Mouse (Mus musculus) testis, postnatal 14 days (tissue): ENCODE results near the gene Dmpk.

ENCODE experiments used
- DNase-seq: peaks from one replicate; pipeline ENCODE4 v3.0.0; 2021; ENCODE audit warnings: low spot score

Dmpk gene

GRCm38 (mm10) chr7:19096421-19096976 is 12.8 kb downstream of the Dmpk start:
- no peak for DNase-seq

GRCm38 (mm10) chr7:19097217-19097616 is 13.6 kb downstream of the Dmpk start:
- peak; percentile 23 for DNase-seq

- DNase-seq, result peak; percentile 8
Observed at GRCm38 (mm10) chr7:19097863-19098262, 14.2 kb downstream of the Dmpk start.

GRCm38 (mm10) chr7:19098811-19099210 is 15.2 kb downstream of the Dmpk start:
- no peak for DNase-seq

GRCm38 (mm10) chr7:19100290-19100689 is 16.6 kb downstream of the Dmpk start:
- DNase-seq, result no peak

- DNase-seq, result no peak
Observed at GRCm38 (mm10) chr7:19103741-19104140, 20.1 kb downstream of the Dmpk start.

GRCm38 (mm10) chr7:19104486-19104885 is 20.8 kb downstream of the Dmpk start:
- DNase-seq, result no peak

GRCm38 (mm10) chr7:19107436-19107835 is 23.8 kb downstream of the Dmpk start:
- no peak for DNase-seq

- no peak for DNase-seq
Observed at GRCm38 (mm10) chr7:19109565-19109964, 25.9 kb downstream of the Dmpk start.

- peak; percentile 96 for DNase-seq
Observed at GRCm38 (mm10) chr7:19118028-19118771, 34.6 kb downstream of the Dmpk start, which contains the start of gene Gm4969. Gene Gm4969 (minus strand): TSS chr7:19118368.

- peak; percentile 43 for DNase-seq
Observed at GRCm38 (mm10) chr7:19119083-19119482, 35.4 kb downstream of the Dmpk start.

- DNase-seq, result peak; percentile 95
Observed at GRCm38 (mm10) chr7:19119631-19120429, 36.2 kb downstream of the Dmpk start, which contains the start of gene Fbxo46. Gene Fbxo46 (plus strand): TSS chr7:19119859.

GRCm38 (mm10) chr7:19121686-19122085 is 38.0 kb downstream of the Dmpk start:
- peak; percentile 36 for DNase-seq

- no peak for DNase-seq
Observed at GRCm38 (mm10) chr7:19124713-19125112, 41.1 kb downstream of the Dmpk start.

GRCm38 (mm10) chr7:19127744-19128143 is 44.1 kb downstream of the Dmpk start:
- no peak for DNase-seq

- no peak for DNase-seq
Observed at GRCm38 (mm10) chr7:19129396-19129795, 45.7 kb downstream of the Dmpk start.

- no peak for DNase-seq
Observed at GRCm38 (mm10) chr7:19130657-19131056, 47.0 kb downstream of the Dmpk start.

GRCm38 (mm10) chr7:19131324-19131848 is 47.7 kb downstream of the Dmpk start:
- DNase-seq, result peak; percentile 98

- no peak for DNase-seq
Observed at GRCm38 (mm10) chr7:19136168-19136567, 52.5 kb downstream of the Dmpk start.

- DNase-seq, result no peak
Observed at GRCm38 (mm10) chr7:19136673-19137334, 53.2 kb downstream of the Dmpk start.

GRCm38 (mm10) chr7:19137380-19137779 is 53.7 kb downstream of the Dmpk start:
- no peak for DNase-seq
